Mouse (Mus musculus): ENCODE data around the gene Txnip.

DNA sequence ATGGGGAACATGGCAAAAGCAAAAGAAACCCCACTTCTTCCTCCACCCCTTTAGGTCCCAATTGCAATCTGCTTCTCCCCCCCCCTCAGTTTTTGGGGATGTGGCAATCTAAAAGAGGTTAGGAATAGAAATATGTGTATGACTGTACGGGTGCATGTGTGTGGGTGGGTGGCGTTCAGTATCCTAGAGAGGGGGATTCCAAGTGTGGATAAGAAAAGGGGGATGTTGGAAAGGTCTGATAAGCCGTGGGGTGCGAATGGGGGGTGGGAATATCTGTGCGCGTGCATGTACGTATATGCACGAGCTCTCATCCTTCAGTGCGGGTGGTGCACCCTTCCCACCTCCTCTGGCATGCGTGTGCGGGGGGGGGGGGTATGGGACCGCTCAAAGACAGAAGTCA lies 39.1 kb downstream of the Txnip start:
- TF ChIP-seq MYOG (IDR thresholded peaks at IDR 0.05; ENCODE audit: control insufficient read depth in 1 of 3, insufficient read depth in 1 of 3, insufficient read length in 2 of 3, low read depth in 2 of 3) (no peak), CEBPB (IDR thresholded peaks at IDR 0.05; ENCODE audit: insufficient read depth, poor library complexity, severe bottlenecking) (no peak), POLR2A (IDR thresholded peaks at IDR 0.05; ENCODE audit: insufficient read length, low read depth) (no peak), MAX (IDR thresholded peaks at IDR 0.05; ENCODE audit: low read depth) (no peak), MYOD1 (IDR thresholded peaks at IDR 0.05; ENCODE audit: control insufficient read depth in 1 of 3, insufficient read length in 2 of 3, low read depth in 2 of 3) (no peak), E2F4 (IDR thresholded peaks at IDR 0.05; ENCODE audit: insufficient read depth) (no peak), SRF (IDR thresholded peaks at IDR 0.05; ENCODE audit: control insufficient read depth, insufficient read length, low read depth) (no peak), USF1 (IDR thresholded peaks at IDR 0.05; ENCODE audit: low read depth) (no peak), POLR2AphosphoS2 (IDR thresholded peaks at IDR 0.05; ENCODE audit: insufficient read length, low read depth) (no peak), TCF3 (IDR thresholded peaks at IDR 0.05; ENCODE audit: insufficient read length, low read depth) (no peak)

Measured in myocyte (in vitro differentiated cells).